Mouse (Mus musculus) lung, embryonic 16.5 days (tissue): ENCODE data around the gene Fancg. TPM values are rescaled to one million over a fixed set of nuclear protein-coding genes. Genes with fewer than 3 reads are reported as not detected.

ENCODE experiments used
- ATAC-seq: fragments of 200-750 bp; cut with Nextera tagmentation; 2 replicates; pipeline ENCODE4 v1.8.0; 2017; ENCODE audit warnings: low read depth, mild to moderate bottlenecking, moderate library complexity
- H3K27ac ChIP-seq: fragments of 300-500 bp; sonication (generic); 2 replicates; pipeline ENCODE4 v1.5.1; 2014; ENCODE audit warnings: mild to moderate bottlenecking, control low read depth, low read length
- H3K27me3 ChIP-seq: fragments of 300-500 bp; sonication (generic); 2 replicates; pipeline ENCODE4 v1.6.1; 2014; ENCODE audit warnings: low read depth, low read length, mixed read lengths; ENCODE audit not compliant: control insufficient read depth, insufficient read depth
- H3K36me3 ChIP-seq: fragments of 300-500 bp; sonication (generic); 2 replicates; pipeline ENCODE4 v1.6.1; 2014; ENCODE audit warnings: low read length; ENCODE audit not compliant: control insufficient read depth, insufficient read depth
- H3K4me1 ChIP-seq: fragments of 300-500 bp; sonication (generic); replicated peaks from 2 replicates; pipeline ENCODE4 v1.6.1; 2014; ENCODE audit warnings: low read length, mixed read lengths; ENCODE audit not compliant: control insufficient read depth, insufficient read depth
- H3K4me2 ChIP-seq: fragments of 300-500 bp; sonication (generic); 2 replicates; pipeline ENCODE4 v1.6.1; 2014; ENCODE audit warnings: low read depth, low read length, control low read depth
- H3K4me3 ChIP-seq: fragments of 300-500 bp; sonication (generic); 2 replicates; pipeline ENCODE4 v1.5.1; 2014; ENCODE audit warnings: mild to moderate bottlenecking, low read length, control low read depth
- H3K9ac ChIP-seq: fragments of 300-500 bp; sonication (generic); 2 replicates; pipeline ENCODE4 v1.6.1; 2014; ENCODE audit warnings: low read length, control low read depth
- H3K9me3 ChIP-seq: fragments of 300-500 bp; sonication (generic); 2 replicates; pipeline ENCODE4 v1.6.1; 2016; ENCODE audit warnings: low read length; ENCODE audit not compliant: control insufficient read depth
- WGBS: fragments of 180-500 bp; shearing (Covaris S2); extraction: QIAGEN DNeasy Blood & Tissue Kit; methylation state at CpG from one replicate; pipeline ENCODE4 v1.1.7; 2014; 5-methylcytosine and 5-hydroxymethylcytosine counted together
- polyA plus RNA-seq: library from polyadenylated mRNA; unstranded; fragments of >200 nt; fragmentation: Nextera tagmentation; extraction: Ambion mirVana; gene quantifications from 2 replicates; pipeline ENCODE4 v1.2.1, GENCODE M21; 2015

Gene Fancg
- polyA plus RNA-seq, 1 experiment from 2014 or later: 22.5 TPM

DNA sequence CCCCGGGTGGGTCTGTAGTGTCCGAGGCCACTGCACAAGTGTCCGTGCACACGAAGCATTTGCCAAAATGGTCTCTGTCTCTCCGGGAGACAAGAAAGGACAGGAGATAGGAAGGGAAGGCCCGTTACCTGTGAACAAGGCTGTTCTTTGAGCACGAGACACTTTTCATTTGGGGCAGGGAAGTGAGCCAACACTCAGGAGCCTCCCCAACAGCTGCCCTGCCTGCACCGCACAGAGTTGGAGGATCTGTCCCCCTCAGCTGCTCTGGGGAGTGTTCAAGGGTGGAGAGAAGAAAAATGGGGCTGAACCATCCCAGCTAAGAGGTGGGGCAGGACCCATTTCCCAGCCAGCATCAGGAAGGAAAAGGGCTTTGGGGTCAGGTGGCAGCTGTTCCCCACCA, 52.3 kb downstream of the Fancg start:
- 86% methylated on average over 8 of the region's 8 CpGs for WGBS
- H3K9me3 ChIP-seq: no peaks in the 10 kb centered on the region
- H3K36me3 ChIP-seq: peaks cover 10% of the 10 kb centered on the region
- no peaks in the 10 kb centered on the region for H3K27me3 ChIP-seq
- H3K27ac ChIP-seq: no peak overlapping the region
- H3K9ac ChIP-seq: no peak overlapping the region
- H3K4me2 ChIP-seq: no peak overlapping the region
- H3K4me1 ChIP-seq: no peaks in the 10 kb centered on the region
- no peak for ATAC-seq
- no peak overlapping the region for H3K4me3 ChIP-seq

DNA sequence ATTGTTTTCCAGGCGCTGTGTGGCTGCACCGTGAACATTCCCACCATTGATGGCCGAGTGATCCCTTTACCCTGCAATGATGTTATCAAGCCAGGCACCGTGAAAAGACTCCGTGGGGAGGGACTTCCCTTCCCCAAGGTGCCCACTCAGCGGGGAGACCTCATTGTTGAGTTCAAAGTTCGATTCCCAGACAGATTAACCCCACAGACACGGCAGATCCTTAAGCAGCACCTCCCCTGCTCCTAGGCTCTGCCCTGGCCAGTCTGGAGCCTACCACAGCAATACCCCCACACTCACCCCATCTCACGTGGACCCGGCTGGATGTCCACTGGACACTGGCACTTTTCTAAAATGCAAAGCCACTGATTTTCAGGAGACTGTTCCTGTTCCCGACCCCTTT, 53.0 kb downstream of the Fancg start:
- Histone ChIP-seq H3K27ac (no peak overlapping the region), H3K9ac (no peak overlapping the region), H3K4me3 (no peak overlapping the region), H3K27me3 (no peaks in the 10 kb centered on the region), H3K36me3 (peaks cover 10% of the 10 kb centered on the region), H3K9me3 (no peaks in the 10 kb centered on the region), H3K4me1 (no peaks in the 10 kb centered on the region), H3K4me2 (no peak overlapping the region)
- no peak for ATAC-seq
- 86% methylated on average over 11 of the region's 11 CpGs for WGBS

DNA sequence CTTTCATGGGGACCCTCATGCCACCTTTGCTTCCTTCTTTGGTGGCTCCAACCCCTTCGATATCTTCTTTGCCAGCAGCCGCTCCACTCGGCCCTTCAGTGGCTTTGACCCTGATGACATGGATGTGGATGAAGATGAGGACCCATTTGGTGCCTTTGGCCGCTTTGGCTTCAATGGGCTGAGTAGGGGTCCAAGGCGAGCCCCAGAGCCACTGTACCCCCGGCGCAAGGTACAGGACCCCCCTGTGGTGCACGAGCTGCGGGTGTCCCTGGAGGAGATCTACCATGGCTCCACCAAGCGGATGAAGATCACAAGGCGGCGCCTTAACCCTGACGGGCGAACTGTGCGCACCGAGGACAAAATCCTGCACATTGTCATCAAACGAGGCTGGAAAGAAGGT, 53.7 kb downstream of the Fancg start:
- peaks cover 10% of the 10 kb centered on the region for H3K36me3 ChIP-seq
- no peak overlapping the region for H3K27ac ChIP-seq
- H3K4me1 ChIP-seq: no peaks in the 10 kb centered on the region
- H3K9ac ChIP-seq: no peak overlapping the region
- ATAC-seq: no peak
- 94% methylated on average over 17 of the region's 17 CpGs for WGBS
- no peaks in the 10 kb centered on the region for H3K27me3 ChIP-seq
- no peak overlapping the region for H3K4me2 ChIP-seq
- H3K9me3 ChIP-seq: no peaks in the 10 kb centered on the region
- H3K4me3 ChIP-seq: no peak overlapping the region

DNA sequence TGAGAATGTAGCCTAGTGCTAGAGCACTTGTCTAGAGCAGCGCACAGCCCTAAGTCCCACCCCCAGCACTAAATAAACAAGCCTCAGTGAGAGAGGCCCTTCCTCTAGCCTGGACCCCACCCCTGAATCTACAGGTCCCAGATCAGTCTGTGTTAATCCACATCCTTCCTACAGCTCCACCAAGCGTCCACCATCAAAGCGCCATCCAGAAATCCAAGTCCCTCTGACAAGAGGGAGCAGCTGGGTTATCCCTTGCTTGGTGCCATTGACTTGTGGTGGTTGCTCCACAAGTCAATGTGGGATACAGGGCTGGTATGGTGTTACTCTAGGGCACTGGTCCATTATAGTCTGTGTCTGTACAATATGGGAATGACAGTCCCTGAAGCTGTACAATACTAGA, 55.1 kb downstream of the Fancg start:
- no peak overlapping the region for H3K9ac ChIP-seq
- H3K27me3 ChIP-seq: no peaks in the 10 kb centered on the region
- H3K36me3 ChIP-seq: peaks cover 10% of the 10 kb centered on the region
- H3K9me3 ChIP-seq: no peaks in the 10 kb centered on the region
- H3K27ac ChIP-seq: no peak overlapping the region
- 89% methylated on average over 3 of the region's 3 CpGs for WGBS
- no peak overlapping the region for H3K4me2 ChIP-seq
- ATAC-seq: no peak
- peaks cover 7% of the 10 kb centered on the region for H3K4me1 ChIP-seq
- H3K4me3 ChIP-seq: no peak overlapping the region

DNA sequence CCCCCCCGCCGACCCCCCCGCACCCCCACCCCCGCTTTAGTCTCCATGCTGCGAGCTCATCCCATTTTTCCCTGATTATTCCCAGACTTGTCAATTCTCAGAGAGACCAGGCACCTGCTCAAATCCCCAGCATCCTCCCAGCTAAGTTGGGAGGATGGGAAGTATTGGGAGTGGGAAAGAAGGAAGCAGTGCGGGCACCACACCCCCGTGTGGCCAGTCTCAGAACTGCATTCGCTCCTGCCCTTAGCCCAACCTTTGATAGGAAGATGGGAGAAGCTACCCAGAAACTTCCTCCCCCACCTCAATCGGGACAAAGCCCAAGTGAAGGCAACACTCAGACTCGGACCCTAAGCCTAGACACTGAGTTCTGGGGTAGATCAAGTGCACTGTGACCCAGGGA, 56.0 kb downstream of the Fancg start:
- no peak overlapping the region for H3K27ac ChIP-seq
- no peak overlapping the region for H3K4me2 ChIP-seq
- peaks cover 10% of the 10 kb centered on the region for H3K36me3 ChIP-seq
- no peak for ATAC-seq
- peaks cover 7% of the 10 kb centered on the region for H3K4me1 ChIP-seq
- H3K9me3 ChIP-seq: no peaks in the 10 kb centered on the region
- no peak overlapping the region for H3K9ac ChIP-seq
- WGBS: 13% methylated on average over 10 of the region's 10 CpGs
- H3K4me3 ChIP-seq: no peak overlapping the region
- H3K27me3 ChIP-seq: no peaks in the 10 kb centered on the region

DNA sequence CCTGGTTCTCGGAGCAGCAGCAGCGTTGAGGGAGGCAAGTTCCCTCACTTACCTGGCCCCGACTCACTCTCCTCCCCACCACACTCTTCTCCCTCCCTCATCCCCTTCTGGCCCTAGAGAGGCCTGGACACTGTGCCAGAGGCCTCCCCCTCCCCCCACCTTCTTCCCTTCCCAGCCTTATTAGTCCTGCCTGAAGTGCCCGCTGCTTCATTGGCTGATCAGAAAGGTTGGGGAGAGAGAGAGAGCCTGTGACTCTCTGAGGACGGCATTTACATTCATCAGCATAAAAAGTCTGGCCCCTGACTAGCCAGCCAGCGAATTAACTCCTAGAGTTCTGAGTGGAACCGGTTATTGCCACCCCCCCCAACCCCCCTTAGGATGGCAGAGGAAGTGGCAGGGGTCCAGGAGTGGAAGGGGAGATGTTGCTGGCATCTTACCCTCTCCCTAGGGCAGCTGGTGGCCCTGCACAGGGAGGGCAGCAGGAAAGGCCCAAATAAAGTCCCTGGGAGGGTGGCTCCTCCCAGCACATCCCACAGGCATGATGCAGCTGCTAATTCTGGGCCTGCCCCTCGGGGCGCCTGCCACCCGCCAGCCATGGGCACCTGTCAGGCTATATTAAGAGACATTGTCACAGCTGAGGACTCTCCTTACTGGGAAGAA, 56.7 kb downstream of the Fancg start:
- Histone ChIP-seq H3K9ac (no peak overlapping the region), H3K27ac (no peak overlapping the region), H3K4me1 (peaks cover 11% of the 10 kb centered on the region), H3K4me2 (no peak overlapping the region), H3K36me3 (peaks cover 10% of the 10 kb centered on the region), H3K27me3 (no peaks in the 10 kb centered on the region), H3K9me3 (no peaks in the 10 kb centered on the region), H3K4me3 (no peak overlapping the region)
- ATAC-seq: no peak
- WGBS: 35% methylated on average over 10 of the region's 10 CpGs

DNA sequence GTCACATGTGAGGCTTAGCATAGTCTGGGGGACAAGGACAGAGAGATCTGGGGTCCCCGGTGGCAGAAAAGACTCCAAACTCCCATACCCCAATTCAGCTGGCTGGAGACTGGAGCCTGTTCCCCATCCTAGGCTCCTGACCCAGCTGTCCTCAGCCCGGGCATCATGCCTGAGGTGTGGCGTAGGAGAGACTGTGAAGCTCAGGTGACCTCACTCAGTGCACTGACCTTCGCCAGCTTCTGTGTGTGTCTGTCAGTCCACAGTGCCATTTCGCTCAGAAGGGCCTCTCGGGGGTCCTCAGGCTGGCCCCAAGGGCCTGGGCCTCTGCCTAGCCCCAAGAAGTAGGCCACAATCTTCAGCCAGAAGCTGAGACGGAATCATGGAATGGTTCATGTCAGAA, 57.7 kb downstream of the Fancg start:
- peaks cover 5% of the 10 kb centered on the region; the same call in 1 of the 2 replicates for H3K27me3 ChIP-seq
- H3K27ac ChIP-seq: no peak overlapping the region
- H3K4me2 ChIP-seq: no peak overlapping the region
- H3K9me3 ChIP-seq: no peaks in the 10 kb centered on the region
- H3K4me3 ChIP-seq: no peak overlapping the region
- 83% methylated on average over 7 of the region's 7 CpGs for WGBS
- ATAC-seq: no peak
- no peak overlapping the region for H3K9ac ChIP-seq
- H3K4me1 ChIP-seq: peaks cover 11% of the 10 kb centered on the region
- peaks cover 7% of the 10 kb centered on the region for H3K36me3 ChIP-seq

Other genes starting within 250 kb of the Fancg start
- gene Ccl21a, start 236.5 kb downstream of the Fancg start, polyA plus RNA-seq: 74.8 and 78.1 TPM in 2 replicates
- 0.04 TPM in 1 of 2 replicates, not detected in the other for gene Fam205a1, start 156.6 kb downstream of the Fancg start, polyA plus RNA-seq
- gene Gm12394, start 153.7 kb downstream of the Fancg start, polyA plus RNA-seq: 0.11 TPM in 2 replicates
- not detected in 2 replicates for gene Fam205c, start 136.3 kb downstream of the Fancg start, polyA plus RNA-seq
- gene Phf24, start 93.8 kb downstream of the Fancg start, polyA plus RNA-seq: 0.39 and 0.50 TPM in 2 replicates
- gene Dnajb5, start 60.7 kb downstream of the Fancg start, polyA plus RNA-seq: 6.2 and 7.3 TPM in 2 replicates
- 0.44 and 0.53 TPM in 2 replicates for gene 1700022I11Rik, start 40.9 kb downstream of the Fancg start, polyA plus RNA-seq
- 482 and 519 TPM in 2 replicates for gene Vcp, start 10.0 kb downstream of the Fancg start, polyA plus RNA-seq
- gene Pigo, start 15.3 kb upstream of the Fancg start, polyA plus RNA-seq: 21.8 and 24.8 TPM in 2 replicates
- gene Stoml2, start 21.2 kb upstream of the Fancg start, polyA plus RNA-seq: 286 and 289 TPM in 2 replicates
- gene Fam214b, start 35.7 kb upstream of the Fancg start, polyA plus RNA-seq: 9.6 and 11.7 TPM in 2 replicates
- gene Unc13b, start 48.4 kb upstream of the Fancg start, polyA plus RNA-seq: 5.4 and 6.5 TPM in 2 replicates